Mouse (Mus musculus) ES-Bruce4 (cell line): ENCODE measurements around the gene Eif5. TPM values are rescaled to one million over a fixed set of nuclear protein-coding genes. Genes with fewer than 3 reads are reported as not detected.

Experiments
- H3K27ac ChIP-seq: 2 replicates; pipeline ENCODE4 v1.5.1; 2012; ENCODE audit warnings: low read length, inconsistent platforms; ENCODE audit not compliant: insufficient read depth
- H3K27me3 ChIP-seq: 2 replicates; pipeline ENCODE4 v1.6.1; 2012; ENCODE audit warnings: mild to moderate bottlenecking, low read length, inconsistent platforms; ENCODE audit not compliant: control insufficient read depth, poor library complexity, insufficient read depth, severe bottlenecking
- H3K36me3 ChIP-seq: 2 replicates; pipeline ENCODE4 v1.6.1; 2012; ENCODE audit warnings: inconsistent platforms, mild to moderate bottlenecking, low read length, moderate library complexity; ENCODE audit not compliant: control insufficient read depth, poor library complexity, insufficient read depth, severe bottlenecking
- H3K4me1 ChIP-seq: one replicate; pipeline ENCODE4 v1.8.1; 2011; ENCODE audit warnings: low read length; ENCODE audit not compliant: control insufficient read depth, insufficient read depth
- H3K4me3 ChIP-seq: 2 replicates; pipeline ENCODE4 v1.5.1; 2011; ENCODE audit warnings: low read depth, mild to moderate bottlenecking, low read length
- H3K9ac ChIP-seq: 2 replicates; pipeline ENCODE4 v1.6.1; 2012; ENCODE audit warnings: low read depth, mild to moderate bottlenecking, inconsistent platforms; ENCODE audit not compliant: poor library complexity, severe bottlenecking
- H3K9me3 ChIP-seq: replicated peaks from 2 replicates; pipeline ENCODE4 v1.6.1; 2012; ENCODE audit warnings: mild to moderate bottlenecking, low read length, inconsistent platforms; ENCODE audit not compliant: control insufficient read depth, poor library complexity, insufficient read depth, severe bottlenecking
- CTCF ChIP-seq: IDR thresholded peaks from one replicate; pipeline ENCODE4 v1.8.1; 2011; ENCODE audit warnings: low read depth, low read length
- EP300 ChIP-seq: IDR thresholded peaks from 2 replicates; pipeline ENCODE4 v1.6.1; 2011; ENCODE audit warnings: low read depth, low read length; ENCODE audit not compliant: insufficient read depth
- POLR2A ChIP-seq: IDR thresholded peaks from one replicate; pipeline ENCODE4 v1.8.1; 2011; ENCODE audit warnings: low read length; ENCODE audit not compliant: insufficient read depth
- polyA plus RNA-seq: library from polyadenylated mRNA; stranded (reverse); fragments of >200 nt; gene quantifications from 2 replicates; pipeline ENCODE4 v1.2.4, GENCODE M21; 2011; ENCODE audit warnings: low read depth; ENCODE audit not compliant: missing spikeins, insufficient read depth, insufficient read length

The Eif5 gene
- polyA plus RNA-seq, 1 experiment: 315 TPM

DNA sequence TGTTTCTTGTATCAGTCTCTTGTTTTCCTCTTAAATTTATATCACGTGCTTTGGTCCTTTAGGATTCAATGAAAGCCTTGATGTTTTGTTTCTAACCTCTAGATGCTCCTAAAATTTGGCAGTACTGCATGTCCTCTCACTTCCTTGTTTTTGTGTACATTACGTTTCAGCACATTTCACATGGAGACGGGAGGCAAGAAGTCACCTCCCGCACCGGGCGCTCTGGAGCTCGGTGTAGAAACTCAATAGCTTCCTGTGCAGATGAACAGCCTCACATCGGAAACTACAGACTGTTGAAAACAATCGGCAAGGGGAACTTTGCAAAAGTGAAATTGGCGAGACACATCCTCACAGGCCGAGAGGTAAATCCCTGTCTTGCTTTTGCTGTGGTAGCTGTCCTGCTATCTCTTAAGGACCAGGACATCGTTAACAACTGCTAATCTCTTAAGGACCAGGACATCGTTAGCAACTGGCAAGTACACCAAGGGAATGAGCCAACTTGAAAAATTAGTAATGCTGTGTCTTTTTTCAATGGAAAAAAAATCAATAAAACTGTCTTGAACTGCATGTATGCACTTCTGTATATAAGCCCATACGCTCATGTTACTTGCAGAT is 54.7 kb downstream of the Eif5 start:
- H3K9ac ChIP-seq: no peak overlapping the region
- H3K36me3 ChIP-seq: peaks cover 19% of the 10 kb centered on the region
- no peaks in the 10 kb centered on the region for H3K27me3 ChIP-seq
- no peaks in the 10 kb centered on the region; the same call in 1 of the 2 replicates for H3K9me3 ChIP-seq
- no peak for TF ChIP-seq POLR2A
- no peak for TF ChIP-seq CTCF
- no peak for TF ChIP-seq EP300
- H3K4me1 ChIP-seq: no peaks in the 10 kb centered on the region
- no peak overlapping the region for H3K4me3 ChIP-seq
- no peak overlapping the region for H3K27ac ChIP-seq

DNA sequence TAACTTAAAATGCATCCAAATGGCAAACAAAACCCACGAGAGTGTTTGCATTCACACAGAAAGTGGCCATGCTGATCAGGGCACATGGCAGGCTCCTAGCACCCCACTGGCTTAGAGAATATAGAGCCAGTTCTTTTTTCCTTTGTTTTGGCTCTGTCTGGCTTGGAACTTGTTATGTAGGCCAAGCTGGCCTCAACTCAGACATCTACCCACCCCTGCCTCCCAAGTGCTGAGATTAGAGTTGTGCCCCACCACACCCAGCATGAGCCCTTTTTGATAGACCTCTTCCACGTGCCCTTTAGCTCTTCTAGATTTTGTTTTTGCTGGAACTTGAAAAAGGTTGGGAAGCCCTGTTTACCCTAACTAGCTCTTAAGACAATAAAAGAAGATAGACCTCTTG is 56.0 kb downstream of the Eif5 start:
- H3K9me3 ChIP-seq: no peaks in the 10 kb centered on the region; the same call in 1 of the 2 replicates
- no peaks in the 10 kb centered on the region for H3K27me3 ChIP-seq
- peaks cover 25% of the 10 kb centered on the region for H3K36me3 ChIP-seq
- no peaks in the 10 kb centered on the region for H3K4me1 ChIP-seq
- TF ChIP-seq CTCF: no peak
- H3K9ac ChIP-seq: no peak overlapping the region
- H3K27ac ChIP-seq: no peak overlapping the region
- H3K4me3 ChIP-seq: no peak overlapping the region

Other genes starting within 250 kb of the Eif5 start
- 52.3 and 58.9 TPM in 2 replicates for gene Cdc42bpb, start 160.3 kb upstream of the Eif5 start, polyA plus RNA-seq
- gene Lbhd2, start 131.2 kb upstream of the Eif5 start, polyA plus RNA-seq: not detected in 2 replicates
- 4.2 and 6.1 TPM in 2 replicates for gene Exoc3l4, start 121.0 kb upstream of the Eif5 start, polyA plus RNA-seq
- 1.9 and 4.7 TPM in 2 replicates for gene Tnfaip2, start 95.5 kb upstream of the Eif5 start, polyA plus RNA-seq
- gene Gm266, start 52.2 kb upstream of the Eif5 start, polyA plus RNA-seq: 0.93 and 1.3 TPM in 2 replicates
- gene Mark3, start 36.5 kb downstream of the Eif5 start, polyA plus RNA-seq: 86.1 and 90.2 TPM in 2 replicates
- 140 and 147 TPM in 2 replicates for gene Ckb, start 134.3 kb downstream of the Eif5 start, polyA plus RNA-seq
- 13.0 and 14.8 TPM in 2 replicates for gene Trmt61a, start 140.1 kb downstream of the Eif5 start, polyA plus RNA-seq
- 13.4 and 14.6 TPM in 2 replicates for gene Bag5, start 175.2 kb downstream of the Eif5 start, polyA plus RNA-seq
- 49.1 and 49.4 TPM in 2 replicates for gene Apopt1, start 175.2 kb downstream of the Eif5 start, polyA plus RNA-seq
- 92.2 and 92.5 TPM in 2 replicates for gene Klc1, start 220.8 kb downstream of the Eif5 start, polyA plus RNA-seq